Mouse (Mus musculus) heart, embryonic 13.5 days (tissue): ENCODE data around the gene Hccs. TPM values are rescaled to one million over a fixed set of nuclear protein-coding genes. Genes with fewer than 3 reads are reported as not detected.

Experiments
- polyA plus RNA-seq: library from polyadenylated mRNA; unstranded; fragments of >200 nt; fragmentation: Nextera tagmentation; extraction: Ambion mirVana; gene quantifications from 2 replicates; pipeline ENCODE4 v1.2.1, GENCODE M21; 2015

Hccs gene
- polyA plus RNA-seq, 1 experiment from 2014 or later = 42.1 TPM

Other genes with a start within 250 kb of the Hccs start
- 0.19 TPM in 1 of 2 replicates, not detected in the other for gene Amelx, start 133.2 kb downstream of the Hccs start, polyA plus RNA-seq